Mouse (Mus musculus): ENCODE measurements around the gene Gm13420. TPM values are rescaled to one million over a fixed set of nuclear protein-coding genes. Genes with fewer than 3 reads are reported as not detected.
"Not testable (repeated sequence)": the region's sequence is repeated elsewhere in the genome, so short reads cannot be mapped to it uniquely, and the experiment has no call there.

Gm13420 gene
- polyA plus RNA-seq, 1 experiment from 2014 or later = not detected

DNA sequence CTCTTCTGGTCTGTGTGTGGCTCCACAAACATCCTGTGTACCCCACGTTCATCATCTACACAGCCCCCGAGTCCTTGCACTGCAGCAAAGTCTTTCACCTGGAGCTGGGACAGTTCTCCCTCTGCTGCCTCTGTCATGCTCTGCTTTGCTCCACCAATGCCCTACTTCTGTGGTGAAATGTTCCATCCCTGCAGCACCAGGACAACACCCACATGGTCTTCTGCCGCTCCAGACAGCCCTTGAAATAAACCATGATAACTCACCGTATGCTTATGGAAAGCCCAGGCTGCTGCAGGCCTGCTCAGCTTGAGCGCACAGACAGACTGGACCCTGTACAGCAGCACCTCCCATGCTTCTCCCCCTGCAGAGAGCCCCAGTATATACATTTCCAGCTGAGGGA is 37.4 kb downstream of the Gm13420 start:
- H3K4me2 ChIP-seq (ENCODE audit: low read depth, low read length, severe bottlenecking) = no peak overlapping the region
- H3K9ac ChIP-seq (ENCODE audit: low read length) = no peak overlapping the region
- no peak overlapping the region for H3K27ac ChIP-seq (ENCODE audit: low read depth, low read length)
- ATAC-seq (replicated peaks; ENCODE audit: low FRiP score) = no peak
- no peaks in the 10 kb centered on the region for H3K27me3 ChIP-seq (ENCODE audit: control insufficient read depth, insufficient read depth, low read length)
- H3K9me3 ChIP-seq (ENCODE audit: control insufficient read depth, low read length) = no peaks in the 10 kb centered on the region
- H3K4me3 ChIP-seq (ENCODE audit: low read depth, low read length) = no peak overlapping the region
- H3K36me3 ChIP-seq (ENCODE audit: control insufficient read depth, insufficient read depth, low read length) = no peaks in the 10 kb centered on the region
- DNase-seq (ENCODE audit: low spot score) = no peak
- 0 out of 2 replicates have a peak, but pooled peaks cover 2% of the 10 kb centered on the region for H3K4me1 ChIP-seq (replicated peaks; ENCODE audit: control insufficient read depth, insufficient read depth, low read length)
- WGBS = 94% methylated on average over 5 of the region's 5 CpGs

DNA sequence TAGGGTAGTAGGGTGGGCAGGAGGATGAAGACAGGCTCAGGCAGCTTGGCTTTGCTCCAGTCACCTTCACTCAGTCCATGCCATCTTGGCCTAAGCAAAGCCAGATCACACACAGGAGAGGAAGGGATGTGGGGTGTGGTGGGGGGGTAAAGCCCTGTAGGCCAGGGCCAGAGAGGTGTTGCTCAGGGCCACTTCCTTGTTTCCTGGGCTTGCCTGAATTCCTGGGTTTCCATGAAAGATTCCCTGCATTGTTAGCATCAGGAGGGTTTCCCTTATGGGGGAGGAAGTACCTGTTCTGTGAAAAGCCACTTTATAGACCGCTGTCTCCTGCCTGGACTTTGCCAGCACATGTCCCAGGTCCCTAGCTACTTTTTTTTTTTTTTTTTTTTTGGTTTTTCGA is 38.0 kb downstream of the Gm13420 start:
- H3K36me3 ChIP-seq (ENCODE audit: control insufficient read depth, insufficient read depth, low read length) = no peaks in the 10 kb centered on the region
- no peak overlapping the region for H3K27ac ChIP-seq (ENCODE audit: low read depth, low read length)
- ATAC-seq (replicated peaks; ENCODE audit: low FRiP score) (no peak), DNase-seq (ENCODE audit: low spot score) (no peak)
- no peak overlapping the region for H3K9ac ChIP-seq (ENCODE audit: low read length)
- WGBS = 100% methylated on average over 1 of the region's 2 CpGs
- 0 out of 2 replicates have a peak, but pooled peaks cover 2% of the 10 kb centered on the region for H3K4me1 ChIP-seq (replicated peaks; ENCODE audit: control insufficient read depth, insufficient read depth, low read length)
- H3K9me3 ChIP-seq (ENCODE audit: control insufficient read depth, low read length) = no peaks in the 10 kb centered on the region
- no peak overlapping the region for H3K4me2 ChIP-seq (ENCODE audit: low read depth, low read length, severe bottlenecking)
- H3K27me3 ChIP-seq (ENCODE audit: control insufficient read depth, insufficient read depth, low read length) = no peaks in the 10 kb centered on the region
- no peak overlapping the region for H3K4me3 ChIP-seq (ENCODE audit: low read depth, low read length)

DNA sequence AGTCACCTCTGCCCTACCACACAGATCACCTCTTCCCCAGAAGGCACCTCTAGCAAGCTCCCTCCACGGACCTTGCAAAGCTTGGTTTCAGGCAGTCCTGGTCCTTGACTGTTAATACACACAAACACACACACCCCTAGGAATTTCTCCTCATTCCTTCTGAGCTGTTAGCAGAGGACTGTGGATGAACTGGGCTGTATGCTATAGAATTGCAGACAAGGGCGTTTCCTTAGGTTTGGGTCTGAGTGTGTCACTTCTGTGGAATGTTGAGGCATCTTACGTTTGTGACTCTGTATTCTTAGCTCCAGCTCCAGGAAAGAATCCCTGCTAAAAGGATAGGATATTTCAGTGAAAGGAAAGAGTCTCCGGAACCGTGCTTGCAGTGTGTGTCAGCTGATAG is 39.6 kb downstream of the Gm13420 start:
- H3K9me3 ChIP-seq (ENCODE audit: control insufficient read depth, low read length) = no peaks in the 10 kb centered on the region

DNA sequence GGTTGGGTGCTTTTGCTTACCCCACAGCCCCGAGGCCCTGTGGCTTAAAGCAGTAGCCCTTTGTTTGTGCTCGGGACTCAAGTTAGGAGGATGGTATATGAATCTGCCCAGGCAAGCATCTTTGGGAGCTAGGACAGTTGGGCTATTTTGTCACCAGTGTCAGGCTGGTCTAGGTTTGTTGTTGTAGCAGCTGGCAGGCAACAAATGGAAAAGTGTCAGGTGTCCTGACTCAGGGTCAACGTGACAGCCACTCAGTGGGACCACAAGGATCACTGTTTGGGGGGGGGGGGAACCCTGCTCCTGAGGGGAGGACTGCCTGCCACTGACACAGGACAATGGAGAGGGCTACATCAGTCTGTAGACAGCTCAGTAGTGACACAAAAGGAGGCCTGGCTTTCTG is 40.4 kb downstream of the Gm13420 start:
- Histone ChIP-seq H3K9ac (ENCODE audit: low read length) (no peak overlapping the region), H3K4me1 (replicated peaks; ENCODE audit: control insufficient read depth, insufficient read depth, low read length) (0 out of 2 replicates have a peak, but pooled peaks cover 2% of the 10 kb centered on the region), H3K9me3 (ENCODE audit: control insufficient read depth, low read length) (no peaks in the 10 kb centered on the region), H3K36me3 (ENCODE audit: control insufficient read depth, insufficient read depth, low read length) (peaks cover 4% of the 10 kb centered on the region; the same call in 1 of the 2 replicates), H3K27ac (ENCODE audit: low read depth, low read length) (no peak overlapping the region), H3K4me2 (ENCODE audit: low read depth, low read length, severe bottlenecking) (no peak overlapping the region), H3K4me3 (ENCODE audit: low read depth, low read length) (no peak overlapping the region), H3K27me3 (ENCODE audit: control insufficient read depth, insufficient read depth, low read length) (no peaks in the 10 kb centered on the region)
- ATAC-seq (replicated peaks; ENCODE audit: low FRiP score) (no peak), DNase-seq (ENCODE audit: low spot score) (no peak)
- WGBS = 83% methylated on average over 3 of the region's 3 CpGs

More for the DNA sequence above, 39.6 kb downstream of the Gm13420 start:
- Histone ChIP-seq H3K27me3 (ENCODE audit: control insufficient read depth, insufficient read depth, low read length) (no peaks in the 10 kb centered on the region), H3K27ac (ENCODE audit: low read depth, low read length) (no peak overlapping the region), H3K4me1 (replicated peaks; ENCODE audit: control insufficient read depth, insufficient read depth, low read length) (0 out of 2 replicates have a peak, but pooled peaks cover 2% of the 10 kb centered on the region), H3K9ac (ENCODE audit: low read length) (no peak overlapping the region), H3K4me3 (ENCODE audit: low read depth, low read length) (no peak overlapping the region), H3K4me2 (ENCODE audit: low read depth, low read length, severe bottlenecking) (no peak overlapping the region), H3K36me3 (ENCODE audit: control insufficient read depth, insufficient read depth, low read length) (peaks cover 4% of the 10 kb centered on the region; the same call in 1 of the 2 replicates)
- no peak for ATAC-seq (replicated peaks; ENCODE audit: low FRiP score)
- WGBS = 92% methylated on average over 5 of the region's 5 CpGs
- no peak for DNase-seq (ENCODE audit: low spot score)

DNA sequence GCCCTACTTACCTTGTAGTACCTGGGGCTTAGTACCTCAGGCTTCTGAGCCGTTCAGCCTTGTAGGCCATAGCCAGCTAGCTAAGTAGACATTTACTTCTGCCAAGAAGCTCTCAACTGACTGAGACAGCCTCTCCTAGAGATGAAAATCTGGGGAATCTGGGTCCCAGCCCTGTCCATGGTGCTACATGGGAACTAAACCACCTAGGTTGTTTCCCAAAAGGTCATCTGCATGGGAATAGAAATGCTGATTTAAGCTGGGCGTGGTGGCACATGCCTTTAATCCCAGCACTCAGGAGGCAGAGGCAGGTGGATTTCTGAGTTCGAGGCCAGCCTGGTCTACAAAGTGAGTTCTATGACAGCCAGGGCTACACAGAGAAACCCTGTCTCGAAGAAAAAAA is 43.3 kb downstream of the Gm13420 start:
- DNase-seq (ENCODE audit: low spot score); ATAC-seq (replicated peaks; ENCODE audit: low FRiP score); H3K27me3 ChIP-seq (ENCODE audit: control insufficient read depth, insufficient read depth, low read length); H3K27ac ChIP-seq (ENCODE audit: low read depth, low read length); H3K9me3 ChIP-seq (ENCODE audit: control insufficient read depth, low read length); H3K36me3 ChIP-seq (ENCODE audit: control insufficient read depth, insufficient read depth, low read length); H3K4me2 ChIP-seq (ENCODE audit: low read depth, low read length, severe bottlenecking); H3K4me1 ChIP-seq (replicated peaks; ENCODE audit: control insufficient read depth, insufficient read depth, low read length); H3K4me3 ChIP-seq (ENCODE audit: low read depth, low read length); H3K9ac ChIP-seq (ENCODE audit: low read length): not testable (repeated sequence)
- whole genome bisulfite sequencing = 93% methylated on average over 4 of the region's 4 CpGs

DNA sequence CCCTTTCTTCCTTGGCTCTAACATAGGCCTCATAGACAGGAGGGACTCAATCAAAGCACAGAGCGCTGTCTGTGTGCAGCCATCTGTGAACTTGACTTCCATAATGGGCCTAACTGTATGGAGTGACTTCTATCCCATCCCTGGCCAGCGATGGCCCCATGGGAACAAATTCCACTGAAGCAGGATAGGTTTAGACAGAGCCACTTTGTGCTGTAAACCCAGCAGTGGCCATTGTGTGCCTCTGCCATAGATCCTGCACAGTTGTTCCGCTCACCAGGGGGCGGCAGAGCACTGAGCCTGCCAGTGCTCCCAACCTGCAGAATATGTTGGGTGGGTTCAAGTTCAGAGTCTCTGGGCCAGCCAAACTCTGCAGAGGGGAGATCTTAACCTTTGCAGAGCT is 43.8 kb downstream of the Gm13420 start:
- Histone ChIP-seq H3K36me3 (ENCODE audit: control insufficient read depth, insufficient read depth, low read length) (peaks cover 4% of the 10 kb centered on the region; the same call in 1 of the 2 replicates), H3K27ac (ENCODE audit: low read depth, low read length) (no peak overlapping the region), H3K9ac (ENCODE audit: low read length) (no peak overlapping the region), H3K27me3 (ENCODE audit: control insufficient read depth, insufficient read depth, low read length) (no peaks in the 10 kb centered on the region), H3K4me1 (replicated peaks; ENCODE audit: control insufficient read depth, insufficient read depth, low read length) (no peaks in the 10 kb centered on the region), H3K4me3 (ENCODE audit: low read depth, low read length) (no peak overlapping the region), H3K9me3 (ENCODE audit: control insufficient read depth, low read length) (no peaks in the 10 kb centered on the region), H3K4me2 (ENCODE audit: low read depth, low read length, severe bottlenecking) (no peak overlapping the region)
- 91% methylated on average over 4 of the region's 4 CpGs for WGBS
- DNase-seq (ENCODE audit: low spot score) (no peak), ATAC-seq (replicated peaks; ENCODE audit: low FRiP score) (no peak)

DNA sequence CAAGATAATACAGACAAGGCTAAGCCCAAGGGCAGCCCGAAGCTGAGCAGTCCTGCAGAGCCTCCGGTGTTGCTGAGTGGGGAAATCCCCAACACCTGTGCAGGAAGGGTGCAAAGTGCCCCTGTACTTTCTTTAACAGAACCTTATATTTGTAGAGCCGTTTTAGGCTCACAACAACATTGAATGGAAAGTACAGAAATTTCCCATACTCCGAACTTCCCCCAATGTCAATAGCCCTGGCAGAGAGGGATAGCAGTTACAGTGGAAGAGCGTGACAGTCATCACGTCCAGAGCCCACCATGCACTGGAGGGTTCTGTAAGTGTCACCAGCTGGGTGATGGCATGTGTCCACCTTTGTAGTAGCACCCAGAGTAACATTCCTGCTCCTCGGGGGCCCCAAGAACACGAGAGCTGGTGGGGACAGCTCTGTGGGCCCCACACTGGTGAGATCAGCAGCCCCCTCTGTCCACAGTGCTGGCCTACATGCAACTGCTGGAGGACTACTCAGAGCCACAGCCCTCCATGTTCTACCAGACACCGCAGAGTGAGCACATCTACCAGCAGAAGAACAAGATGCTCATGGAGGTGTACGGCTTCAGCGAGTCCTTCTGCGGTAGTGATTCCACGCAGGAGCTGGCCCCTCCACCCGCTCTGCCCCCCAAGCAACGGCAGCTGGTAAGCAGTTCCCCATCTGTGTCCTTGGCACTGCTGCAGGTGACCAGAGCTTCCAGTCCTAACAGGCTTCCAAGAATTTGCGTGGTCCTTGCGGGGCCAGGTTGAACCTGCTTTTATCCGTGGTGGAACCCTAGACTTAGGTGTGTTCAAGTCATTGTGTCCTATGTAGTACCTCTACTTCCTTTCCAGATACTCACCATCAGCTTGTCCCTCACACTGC is 44.5 kb downstream of the Gm13420 start:
- 95% methylated on average over 18 of the region's 18 CpGs for WGBS

DNA sequence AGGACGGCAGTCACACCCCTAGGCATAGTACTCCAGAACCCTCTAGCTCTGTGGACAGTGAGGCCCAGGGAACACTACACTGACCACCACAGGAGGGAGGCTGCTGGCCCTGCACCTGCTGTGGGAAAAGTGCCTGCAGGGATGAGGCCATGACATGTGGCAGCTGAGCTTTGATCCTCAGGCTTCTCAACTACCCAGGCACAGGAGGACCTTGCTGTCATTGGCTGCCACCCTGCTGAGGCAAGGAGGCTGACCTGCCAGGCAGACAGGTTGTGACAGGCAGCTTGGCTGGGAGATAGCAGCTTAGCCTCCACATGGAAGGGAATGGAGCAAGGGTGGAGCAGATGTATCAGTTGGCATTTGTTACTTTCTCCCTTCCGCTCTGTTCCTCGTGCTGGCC is 46.0 kb downstream of the Gm13420 start:
- no peaks in the 10 kb centered on the region for H3K9me3 ChIP-seq (ENCODE audit: control insufficient read depth, low read length)
- peaks cover 10% of the 10 kb centered on the region; the same call in 1 of the 2 replicates for H3K36me3 ChIP-seq (ENCODE audit: control insufficient read depth, insufficient read depth, low read length)
- H3K4me3 ChIP-seq (ENCODE audit: low read depth, low read length) = no peak overlapping the region
- no peaks in the 10 kb centered on the region for H3K27me3 ChIP-seq (ENCODE audit: control insufficient read depth, insufficient read depth, low read length)
- no peaks in the 10 kb centered on the region for H3K4me1 ChIP-seq (replicated peaks; ENCODE audit: control insufficient read depth, insufficient read depth, low read length)
- H3K4me2 ChIP-seq (ENCODE audit: low read depth, low read length, severe bottlenecking) = no peak overlapping the region
- no peak for ATAC-seq (replicated peaks; ENCODE audit: low FRiP score)
- H3K9ac ChIP-seq (ENCODE audit: low read length) = no peak overlapping the region
- no peak overlapping the region for H3K27ac ChIP-seq (ENCODE audit: low read depth, low read length)
- 82% methylated on average over 3 of the region's 3 CpGs for WGBS
- DNase-seq (ENCODE audit: low spot score) = no peak

More for the DNA sequence above, 44.5 kb downstream of the Gm13420 start:
- H3K36me3 ChIP-seq (ENCODE audit: control insufficient read depth, insufficient read depth, low read length) = peaks cover 10% of the 10 kb centered on the region; the same call in 1 of the 2 replicates
- ATAC-seq (replicated peaks; ENCODE audit: low FRiP score) (no peak), DNase-seq (ENCODE audit: low spot score) (no peak)
- no peak overlapping the region for H3K9ac ChIP-seq (ENCODE audit: low read length)
- no peak overlapping the region for H3K4me2 ChIP-seq (ENCODE audit: low read depth, low read length, severe bottlenecking)
- H3K4me1 ChIP-seq (replicated peaks; ENCODE audit: control insufficient read depth, insufficient read depth, low read length) = no peaks in the 10 kb centered on the region
- no peaks in the 10 kb centered on the region for H3K27me3 ChIP-seq (ENCODE audit: control insufficient read depth, insufficient read depth, low read length)
- H3K4me3 ChIP-seq (ENCODE audit: low read depth, low read length) = no peak overlapping the region
- no peaks in the 10 kb centered on the region for H3K9me3 ChIP-seq (ENCODE audit: control insufficient read depth, low read length)
- no peak overlapping the region for H3K27ac ChIP-seq (ENCODE audit: low read depth, low read length)

All from forebrain, embryonic 11.5 days (tissue).